Mouse (Mus musculus) forebrain, embryonic 16.5 days (tissue): Measurements from ENCODE around the gene Atg3. TPM values are rescaled to one million over a fixed set of nuclear protein-coding genes. Genes with fewer than 3 reads are reported as not detected.

ENCODE experiments used
- ATAC-seq: fragments of 200-750 bp; cut with Nextera tagmentation; 2 replicates; pipeline ENCODE4 v1.8.0; 2017; ENCODE audit warnings: mild to moderate bottlenecking, moderate library complexity
- H3K27ac ChIP-seq: fragments of 300-500 bp; sonication (generic); 2 replicates; pipeline ENCODE4 v1.5.1; 2014; ENCODE audit warnings: low read length, control low read depth
- H3K27me3 ChIP-seq: fragments of 300-500 bp; sonication (generic); replicated peaks from 2 replicates; pipeline ENCODE4 v1.6.1; 2014; ENCODE audit warnings: low read length; ENCODE audit not compliant: control insufficient read depth, insufficient read depth
- H3K36me3 ChIP-seq: fragments of 300-500 bp; sonication (generic); 2 replicates; pipeline ENCODE4 v1.6.1; 2014; ENCODE audit not compliant: control insufficient read depth, insufficient read depth
- H3K4me1 ChIP-seq: fragments of 300-500 bp; sonication (generic); replicated peaks from 2 replicates; pipeline ENCODE4 v1.6.1; 2014; ENCODE audit warnings: low read length; ENCODE audit not compliant: control insufficient read depth, insufficient read depth
- H3K4me2 ChIP-seq: fragments of 300-500 bp; sonication (generic); 2 replicates; pipeline ENCODE4 v1.6.1; 2014; ENCODE audit warnings: mild to moderate bottlenecking, low read length, control low read depth
- H3K4me3 ChIP-seq: fragments of 300-500 bp; sonication (generic); replicated peaks from 2 replicates; pipeline ENCODE4 v1.5.1; 2014; ENCODE audit warnings: mild to moderate bottlenecking, low read length, control low read depth
- H3K9ac ChIP-seq: fragments of 300-500 bp; sonication (generic); replicated peaks from 2 replicates; pipeline ENCODE4 v1.6.1; 2014; ENCODE audit warnings: low read depth, low read length, control low read depth
- H3K9me3 ChIP-seq: fragments of 300-500 bp; sonication (generic); 2 replicates; pipeline ENCODE4 v1.6.1; 2016; ENCODE audit warnings: low read length; ENCODE audit not compliant: control insufficient read depth
- WGBS: fragments of 180-500 bp; shearing (Covaris S2); extraction: QIAGEN DNeasy Blood & Tissue Kit; methylation state at CpG from one replicate; pipeline ENCODE4 v1.1.7; 2014; 5-methylcytosine and 5-hydroxymethylcytosine counted together
- polyA plus RNA-seq: library from polyadenylated mRNA; unstranded; fragments of >200 nt; fragmentation: Nextera tagmentation; extraction: Ambion mirVana; gene quantifications from 2 replicates; pipeline ENCODE4 v1.2.1, GENCODE M21; 2015

Atg3 gene
- polyA plus RNA-seq, 1 experiment from 2014 or later: 52.0 TPM

GRCm38 (mm10) chr16:45231296-45231695, 72.7 kb downstream of the Atg3 start:
- no peak overlapping the region for H3K4me2 ChIP-seq
- no peak overlapping the region for H3K9ac ChIP-seq
- H3K27me3 ChIP-seq: no peaks in the 10 kb centered on the region
- no peaks in the 10 kb centered on the region for H3K9me3 ChIP-seq
- no peak for ATAC-seq
- H3K36me3 ChIP-seq: no peaks in the 10 kb centered on the region
- no peak overlapping the region for H3K4me3 ChIP-seq
- H3K4me1 ChIP-seq: no peaks in the 10 kb centered on the region
- no peak overlapping the region for H3K27ac ChIP-seq
- WGBS: 95% methylated on average over 1 of the region's 1 CpGs

GRCm38 (mm10) chr16:45233007-45233406, 74.4 kb downstream of the Atg3 start:
- Histone ChIP-seq H3K9me3 (no peaks in the 10 kb centered on the region), H3K36me3 (no peaks in the 10 kb centered on the region), H3K27ac (no peak overlapping the region), H3K27me3 (no peaks in the 10 kb centered on the region), H3K4me2 (no peak overlapping the region), H3K9ac (no peak overlapping the region), H3K4me3 (no peak overlapping the region), H3K4me1 (no peaks in the 10 kb centered on the region)
- no peak for ATAC-seq
- 67% methylated on average over 3 of the region's 3 CpGs for WGBS

Other genes starting within 250 kb of the Atg3 start
- gene Cd200r3, start 215.1 kb upstream of the Atg3 start, polyA plus RNA-seq: not detected in 2 replicates
- gene Ccdc80, start 65.4 kb upstream of the Atg3 start, polyA plus RNA-seq: 19.6 and 32.8 TPM in 2 replicates
- gene Slc35a5, start 79 bp upstream of the Atg3 start, polyA plus RNA-seq: 37.0 and 39.9 TPM in 2 replicates
- gene Btla, start 65.5 kb downstream of the Atg3 start, polyA plus RNA-seq: 0.06 and 0.10 TPM in 2 replicates